Mouse (Mus musculus) heart, postnatal 0 days (tissue): ENCODE measurements around the gene Eva1b.

ENCODE experiments used
- CTCF ChIP-seq: IDR thresholded peaks from 2 replicates; pipeline ENCODE4 v1.5.1; 2016; ENCODE audit warnings: antibody characterized with exemption, control low read depth, low read depth
- EP300 ChIP-seq: IDR thresholded peaks from 2 replicates; pipeline ENCODE4 v1.6.1; 2016; ENCODE audit warnings: antibody characterized with exemption, low read depth

GRCm38 (mm10) chr4:126194216-126194615 is 46.7 kb downstream of the Eva1b start:
- TF ChIP-seq CTCF, result no peak
- no peak for TF ChIP-seq EP300
